ENCODE assay signal across 8 mouse cellular contexts in genomic region chr12:81484212-81484611, GRCm38 (mm10). TPM values are rescaled to one million over a fixed set of nuclear protein-coding genes. Genes with fewer than 3 reads are reported as not detected.
A peak's percentile ranks its signal among the peaks of the same experiment; 100 is the strongest.
DNase-seq lines count a peak whose midpoint lies in the region; ATAC-seq and TF ChIP-seq lines count a peak whose summit lies in the region.

No protein-coding gene starts in this region.

- TF ChIP-seq EP300 in liver, embryonic 14.5 days (IDR thresholded peaks at IDR 0.05; ENCODE audit: low read depth): no peak

- TF ChIP-seq CTCF in C2C12 (IDR thresholded peaks at IDR 0.05; ENCODE audit: control insufficient read depth, insufficient read depth, insufficient read length): no peak
- TF ChIP-seq CTCF in liver, embryonic 14.5 days (IDR thresholded peaks at IDR 0.05; ENCODE audit: low read depth): no peak

- DNase-seq in heart, embryonic 10.5 days (ENCODE audit: low spot score): no peak
- DNase-seq in heart, postnatal 14 days: no peak
- no peak for DNase-seq in forebrain, embryonic 10.5 days (ENCODE audit: extremely low spot score, low spot score)
- DNase-seq in liver, embryonic 14.5 days (ENCODE audit: low read depth in 3 of 3, low spot score in 3 of 3): no peak
- DNase-seq in cerebellum, adult 8-10 months: no peak
- no peak for DNase-seq in natural killer cell, adult 2 months (ENCODE audit: low spot score in 2 of 2)

- no peaks in the 10 kb centered on the region for H3K9me3 ChIP-seq in heart, embryonic 10.5 days
- H3K9me3 ChIP-seq in forebrain, embryonic 10.5 days: no peaks in the 10 kb centered on the region
- no peaks in the 10 kb centered on the region for H3K9me3 ChIP-seq in liver, embryonic 14.5 days (ENCODE audit: control insufficient read depth, low read length)

- ATAC-seq in liver, embryonic 14.5 days (ENCODE audit: insufficient read depth): no peak
- no peak for ATAC-seq in erythroid progenitor cell, adult 5-6 weeks (replicated peaks; ENCODE audit: low FRiP score, poor library complexity, severe bottlenecking)

- H3K36me3 ChIP-seq in heart, embryonic 10.5 days: no peaks in the 10 kb centered on the region
- peaks cover 6% of the 10 kb centered on the region for H3K36me3 ChIP-seq in C2C12 (ENCODE audit: control insufficient read depth, insufficient read depth)
- H3K36me3 ChIP-seq in forebrain, embryonic 10.5 days (replicated peaks): no peaks in the 10 kb centered on the region
- H3K36me3 ChIP-seq in liver, embryonic 14.5 days (replicated peaks; ENCODE audit: control insufficient read depth, insufficient read depth, low read depth): no peaks in the 10 kb centered on the region; the same call in 1 of the 2 replicates

- H3ac ChIP-seq in C2C12 (ENCODE audit: control insufficient read depth, insufficient read length, low read depth): peak overlapping the region; percentile 19

- peak overlapping the region; percentile 87 for H3K4me3 ChIP-seq in heart, embryonic 10.5 days
- peak overlapping the region; percentile 60 for H3K4me3 ChIP-seq in C2C12 (ENCODE audit: insufficient read depth, poor library complexity, severe bottlenecking)
- H3K4me3 ChIP-seq in forebrain, embryonic 10.5 days: peak overlapping the region; percentile 68
- peak overlapping the region; percentile 79 to 84 for H3K4me3 ChIP-seq in liver, embryonic 14.5 days (ENCODE audit: insufficient read depth in 1 of 2, low read depth in 2 of 2, low read length in 2 of 2)

- 5% methylated on average over 7 of the region's 7 CpGs for WGBS in heart, embryonic 10.5 days
- 4% methylated on average over 7 of the region's 7 CpGs for WGBS in forebrain, embryonic 10.5 days
- WGBS in liver, embryonic 14.5 days (ENCODE audit: insufficient replicate concordance): 4% methylated on average over 7 of the region's 7 CpGs

- H3K9ac ChIP-seq in liver, embryonic 14.5 days (replicated peaks): peak overlapping the region; percentile 75

- no peaks in the 10 kb centered on the region for H3K27me3 ChIP-seq in heart, embryonic 10.5 days (ENCODE audit: insufficient read depth, poor library complexity, severe bottlenecking)
- H3K27me3 ChIP-seq in C2C12 (ENCODE audit: control insufficient read depth, insufficient read depth, insufficient read length): no peaks in the 10 kb centered on the region
- H3K27me3 ChIP-seq in forebrain, embryonic 10.5 days (ENCODE audit: poor library complexity, severe bottlenecking): no peaks in the 10 kb centered on the region
- no peaks in the 10 kb centered on the region for H3K27me3 ChIP-seq in liver, embryonic 14.5 days (ENCODE audit: control insufficient read depth, insufficient read depth, low read length)

- H3K4me2 ChIP-seq in liver, embryonic 14.5 days (ENCODE audit: low read depth): peak overlapping the region; percentile 76

- intact Hi-C loops in heart, postnatal 14 days (cut with DNase I): no loop called here

- peak overlapping the region; percentile 95 for H3K27ac ChIP-seq in heart, embryonic 10.5 days
- H3K27ac ChIP-seq in forebrain, embryonic 10.5 days: peak overlapping the region; percentile 94
- peak overlapping the region; percentile 92 for H3K27ac ChIP-seq in liver, embryonic 14.5 days

- peaks cover 18% of the 10 kb centered on the region for H3K79me3 ChIP-seq in C2C12 (ENCODE audit: low read depth)

- no peaks in the 10 kb centered on the region for H3K4me1 ChIP-seq in heart, embryonic 10.5 days
- peaks cover 8% of the 10 kb centered on the region; the same call in 1 of the 2 replicates for H3K4me1 ChIP-seq in forebrain, embryonic 10.5 days
- peaks cover 2 to 6% of the 10 kb centered on the region in 2 experiments for H3K4me1 ChIP-seq in liver, embryonic 14.5 days (replicated peaks; ENCODE audit: control insufficient read depth in 2 of 2, insufficient read depth in 2 of 2, low read length in 1 of 2)

- peaks cover 32% of the 10 kb centered on the region for H3K79me2 ChIP-seq in C2C12 (ENCODE audit: control insufficient read depth, insufficient read depth)

TF ChIP-seq in C2C12, 6 proteins besides CTCF, POLR2A, EP300 and RAD21:
- TF ChIP-seq CEBPB (IDR thresholded peaks at IDR 0.05; ENCODE audit: low read depth) (no peak), FOSL1 (IDR thresholded peaks at IDR 0.05; ENCODE audit: insufficient read depth, low read length, poor library complexity, severe bottlenecking) (no peak), USF1 (IDR thresholded peaks at IDR 0.05; ENCODE audit: low read depth) (no peak), MYOG (IDR thresholded peaks at IDR 0.05; ENCODE audit: control insufficient read depth, extremely low read depth, insufficient read length) (no peak), MYOD1 (IDR thresholded peaks at IDR 0.05; ENCODE audit: control insufficient read depth, insufficient read length, low read depth) (no peak), MAX (IDR thresholded peaks at IDR 0.05) (no peak)

RNA-seq across cellular contexts. Expression of gene Cox16, which starts 0.7 kb away (rescaled TPM):
- 94.2 and 106 TPM in 2 replicates for polyA plus RNA-seq in heart, embryonic 10.5 days (2016; fragmentation: Nextera tagmentation; extraction: Ambion mirVana)
- 10 to 100 TPM; 52.2 to 53.7 TPM for total RNA-seq in heart, postnatal 14 days (2021)
- 88.4 TPM for polyA plus RNA-seq in C2C12 (2012; fragmentation: generic; extraction: Trizol)
- 116 and 118 TPM in 2 replicates for polyA plus RNA-seq in forebrain, embryonic 10.5 days (2016; fragmentation: Nextera tagmentation; extraction: Ambion mirVana)
- polyA plus RNA-seq in liver, embryonic 14.5 days (2012; rRNA removed): 21.1 and 36.3 TPM in 2 replicates
- 77.3 and 84.2 TPM in 2 replicates for polyA plus RNA-seq in liver, embryonic 14.5 days (2014; fragmentation: Nextera tagmentation; extraction: Ambion mirVana)
- 3.2 and 32.7 TPM in 2 replicates for total RNA-seq in erythroid progenitor cell, adult 5-6 weeks (2015; ENCODE audit: low replicate concordance)
- 12.9 and 26.7 TPM in 2 replicates for total RNA-seq in erythroid progenitor cell, adult 5-6 weeks (2017; ENCODE audit: low replicate concordance)

RNA-seq across cellular contexts. Expression of gene Gm20498, which starts 48.5 kb away (rescaled TPM):
- 34.4 and 36.2 TPM in 2 replicates for polyA plus RNA-seq in heart, embryonic 10.5 days (2016; fragmentation: Nextera tagmentation; extraction: Ambion mirVana)
- total RNA-seq in heart, postnatal 14 days (2021): 10 to 100 TPM; 38.7 to 40.2 TPM
- 30.2 TPM for polyA plus RNA-seq in C2C12 (2012; fragmentation: generic; extraction: Trizol)
- polyA plus RNA-seq in forebrain, embryonic 10.5 days (2016; fragmentation: Nextera tagmentation; extraction: Ambion mirVana): 24.8 and 27.1 TPM in 2 replicates
- 3.9 and 4.8 TPM in 2 replicates for polyA plus RNA-seq in liver, embryonic 14.5 days (2012; rRNA removed)
- polyA plus RNA-seq in liver, embryonic 14.5 days (2014; fragmentation: Nextera tagmentation; extraction: Ambion mirVana): 13.0 and 14.4 TPM in 2 replicates
- 3.6 TPM in 1 of 2 replicates, not detected in the other for total RNA-seq in erythroid progenitor cell, adult 5-6 weeks (2015; ENCODE audit: low replicate concordance)
- total RNA-seq in erythroid progenitor cell, adult 5-6 weeks (2017; ENCODE audit: low replicate concordance): 3.7 TPM in 1 of 2 replicates, not detected in the other

RNA-seq across cellular contexts. Expression of gene Synj2bp, which starts 48.5 kb away (rescaled TPM):
- polyA plus RNA-seq in heart, embryonic 10.5 days (2016; fragmentation: Nextera tagmentation; extraction: Ambion mirVana): 33.0 and 38.2 TPM in 2 replicates
- total RNA-seq in heart, postnatal 14 days (2021): 10 to 100 TPM; 38.1 to 41.3 TPM
- 9.2 TPM for polyA plus RNA-seq in C2C12 (2012; fragmentation: generic; extraction: Trizol)
- 34.3 and 35.4 TPM in 2 replicates for polyA plus RNA-seq in forebrain, embryonic 10.5 days (2016; fragmentation: Nextera tagmentation; extraction: Ambion mirVana)
- polyA plus RNA-seq in liver, embryonic 14.5 days (2012; rRNA removed): 4.0 and 8.2 TPM in 2 replicates
- polyA plus RNA-seq in liver, embryonic 14.5 days (2014; fragmentation: Nextera tagmentation; extraction: Ambion mirVana): 12.1 and 15.2 TPM in 2 replicates
- total RNA-seq in erythroid progenitor cell, adult 5-6 weeks (2015; ENCODE audit: low replicate concordance): 6.5 and 15.1 TPM in 2 replicates
- total RNA-seq in erythroid progenitor cell, adult 5-6 weeks (2017; ENCODE audit: low replicate concordance): 12.8 and 18.4 TPM in 2 replicates
